Mouse (Mus musculus): ENCODE measurements around the gene Gm11549. TPM values are rescaled to one million over a fixed set of nuclear protein-coding genes. Genes with fewer than 3 reads are reported as not detected.

Gm11549 gene
- polyA plus RNA-seq, 1 experiment from 2014 or later: 1.1 TPM

- Histone ChIP-seq H3K4me1 (replicated peaks; ENCODE audit: control insufficient read depth, insufficient read depth, low read length) (no peaks in the 10 kb centered on the region), H3K27me3 (replicated peaks; ENCODE audit: control insufficient read depth, insufficient read depth, low read length) (no peaks in the 10 kb centered on the region), H3K27ac (ENCODE audit: low read depth, low read length) (no peak overlapping the region), H3K9me3 (ENCODE audit: control insufficient read depth) (no peaks in the 10 kb centered on the region), H3K4me2 (replicated peaks; ENCODE audit: low read depth) (peak overlapping the region; percentile 79), H3K36me3 (ENCODE audit: control insufficient read depth, insufficient read depth) (peaks cover 25% of the 10 kb centered on the region), H3K9ac (ENCODE audit: low read depth, low read length) (peak overlapping the region; percentile 56), H3K4me3 (ENCODE audit: low read depth, low read length) (peak overlapping the region; percentile 79)
- WGBS: 21% methylated on average over 12 of the region's 12 CpGs
- peak; percentile 17 for ATAC-seq
- TF ChIP-seq CTCF (IDR thresholded peaks at IDR 0.05; ENCODE audit: low read depth): no peak
Observed at GRCm38 (mm10) chr3:36551851-36552384, 30.3 kb upstream of the Gm11549 start.

- no peaks in the 10 kb centered on the region for H3K9me3 ChIP-seq (ENCODE audit: control insufficient read depth)
- 36% methylated on average over 9 of the region's 9 CpGs for WGBS
- H3K27ac ChIP-seq (ENCODE audit: low read depth, low read length): no peak overlapping the region
- no peak for ATAC-seq
- no peaks in the 10 kb centered on the region for H3K4me1 ChIP-seq (replicated peaks; ENCODE audit: control insufficient read depth, insufficient read depth, low read length)
- TF ChIP-seq CTCF (IDR thresholded peaks at IDR 0.05; ENCODE audit: low read depth): no peak
- H3K36me3 ChIP-seq (ENCODE audit: control insufficient read depth, insufficient read depth): peaks cover 21% of the 10 kb centered on the region
- H3K9ac ChIP-seq (ENCODE audit: low read depth, low read length): no peak overlapping the region
- no peaks in the 10 kb centered on the region for H3K27me3 ChIP-seq (replicated peaks; ENCODE audit: control insufficient read depth, insufficient read depth, low read length)
- H3K4me3 ChIP-seq (ENCODE audit: low read depth, low read length): no peak overlapping the region
- H3K4me2 ChIP-seq (replicated peaks; ENCODE audit: low read depth): peak overlapping the region; percentile 79
Observed at GRCm38 (mm10) chr3:36551343-36551742, 29.7 kb upstream of the Gm11549 start.

- Histone ChIP-seq H3K9me3 (ENCODE audit: control insufficient read depth) (no peaks in the 10 kb centered on the region), H3K4me2 (replicated peaks; ENCODE audit: low read depth) (no peak overlapping the region), H3K4me3 (ENCODE audit: low read depth, low read length) (no peak overlapping the region), H3K4me1 (replicated peaks; ENCODE audit: control insufficient read depth, insufficient read depth, low read length) (no peaks in the 10 kb centered on the region), H3K27ac (ENCODE audit: low read depth, low read length) (no peak overlapping the region), H3K36me3 (ENCODE audit: control insufficient read depth, insufficient read depth) (no peaks in the 10 kb centered on the region), H3K9ac (ENCODE audit: low read depth, low read length) (no peak overlapping the region), H3K27me3 (replicated peaks; ENCODE audit: control insufficient read depth, insufficient read depth, low read length) (no peaks in the 10 kb centered on the region)
- TF ChIP-seq CTCF (IDR thresholded peaks at IDR 0.05; ENCODE audit: low read depth): no peak
- ATAC-seq: no peak
- WGBS: 76% methylated on average over 3 of the region's 3 CpGs
Observed at GRCm38 (mm10) chr3:36544961-36545360, 23.3 kb upstream of the Gm11549 start.

GRCm38 (mm10) chr3:36541399-36541798 lies 19.8 kb upstream of the Gm11549 start:
- Histone ChIP-seq H3K27me3 (replicated peaks; ENCODE audit: control insufficient read depth, insufficient read depth, low read length) (no peaks in the 10 kb centered on the region), H3K4me1 (replicated peaks; ENCODE audit: control insufficient read depth, insufficient read depth, low read length) (no peaks in the 10 kb centered on the region), H3K9me3 (ENCODE audit: control insufficient read depth) (no peaks in the 10 kb centered on the region), H3K9ac (ENCODE audit: low read depth, low read length) (no peak overlapping the region), H3K27ac (ENCODE audit: low read depth, low read length) (no peak overlapping the region), H3K36me3 (ENCODE audit: control insufficient read depth, insufficient read depth) (no peaks in the 10 kb centered on the region), H3K4me2 (replicated peaks; ENCODE audit: low read depth) (no peak overlapping the region), H3K4me3 (ENCODE audit: low read depth, low read length) (no peak overlapping the region)
- no peak for TF ChIP-seq CTCF (IDR thresholded peaks at IDR 0.05; ENCODE audit: low read depth)
- no peak for ATAC-seq
- WGBS: 91% methylated on average over 2 of the region's 2 CpGs

- Histone ChIP-seq H3K36me3 (ENCODE audit: control insufficient read depth, insufficient read depth) (no peaks in the 10 kb centered on the region), H3K27ac (ENCODE audit: low read depth, low read length) (no peak overlapping the region), H3K27me3 (replicated peaks; ENCODE audit: control insufficient read depth, insufficient read depth, low read length) (no peaks in the 10 kb centered on the region), H3K9me3 (ENCODE audit: control insufficient read depth) (no peaks in the 10 kb centered on the region), H3K9ac (ENCODE audit: low read depth, low read length) (no peak overlapping the region), H3K4me1 (replicated peaks; ENCODE audit: control insufficient read depth, insufficient read depth, low read length) (no peaks in the 10 kb centered on the region), H3K4me2 (replicated peaks; ENCODE audit: low read depth) (no peak overlapping the region), H3K4me3 (ENCODE audit: low read depth, low read length) (no peak overlapping the region)
- 65% methylated on average over 2 of the region's 2 CpGs for WGBS
- TF ChIP-seq CTCF (IDR thresholded peaks at IDR 0.05; ENCODE audit: low read depth): no peak
- no peak for ATAC-seq
Observed at GRCm38 (mm10) chr3:36540756-36541155, 19.1 kb upstream of the Gm11549 start.

GRCm38 (mm10) chr3:36537701-36538470 lies 16.3 kb upstream of the Gm11549 start:
- peaks cover under 1% of the 10 kb centered on the region; the same call in 1 of the 2 replicates for H3K4me1 ChIP-seq (replicated peaks; ENCODE audit: control insufficient read depth, insufficient read depth, low read length)
- H3K27ac ChIP-seq (ENCODE audit: low read depth, low read length): no peak overlapping the region
- no peaks in the 10 kb centered on the region for H3K27me3 ChIP-seq (replicated peaks; ENCODE audit: control insufficient read depth, insufficient read depth, low read length)
- no peak overlapping the region for H3K4me3 ChIP-seq (ENCODE audit: low read depth, low read length)
- H3K36me3 ChIP-seq (ENCODE audit: control insufficient read depth, insufficient read depth): no peaks in the 10 kb centered on the region
- H3K9me3 ChIP-seq (ENCODE audit: control insufficient read depth): no peaks in the 10 kb centered on the region
- WGBS: 79% methylated on average over 4 of the region's 4 CpGs
- no peak for ATAC-seq
- H3K4me2 ChIP-seq (replicated peaks; ENCODE audit: low read depth): no peak overlapping the region
- H3K9ac ChIP-seq (ENCODE audit: low read depth, low read length): no peak overlapping the region
- no peak for TF ChIP-seq CTCF (IDR thresholded peaks at IDR 0.05; ENCODE audit: low read depth)

Measured in intestine, postnatal 0 days (tissue).